Mouse (Mus musculus) E14TG2a.4 (cell line): ENCODE results near the gene Mxd1.

ENCODE experiments used
- CTCF ChIP-seq: conservative IDR thresholded peaks from 2 replicates; pipeline ENCODE4 v1.5.1; 2014; ENCODE audit warnings: low read length
- NANOG ChIP-seq: IDR thresholded peaks from 2 replicates; pipeline ENCODE4 v1.6.1; 2014; ENCODE audit warnings: borderline replicate concordance, low read length, mixed read lengths
- POU5F1 ChIP-seq: IDR thresholded peaks from 2 replicates; pipeline ENCODE4 v1.6.1; 2014; ENCODE audit warnings: low read length, borderline replicate concordance

DNA sequence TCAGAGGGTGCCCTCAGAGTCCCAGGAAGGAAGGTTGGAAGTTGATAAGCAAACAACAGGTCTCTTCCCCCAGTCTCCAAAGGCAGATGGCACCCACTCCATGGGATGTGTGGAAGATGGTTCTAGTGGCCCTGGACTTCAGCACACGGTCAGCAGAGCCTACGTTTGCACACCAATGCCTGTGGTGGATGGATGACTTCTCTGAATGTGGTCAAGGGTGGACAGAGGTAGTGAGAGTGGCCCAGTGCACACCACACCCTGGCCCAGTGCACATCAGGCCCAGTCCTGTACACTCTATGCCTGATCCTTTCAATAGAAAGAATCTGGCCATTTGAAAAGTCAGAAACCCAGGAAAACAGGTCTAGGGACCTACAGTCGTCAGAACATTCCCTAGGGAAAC, 10.5 kb downstream of the Mxd1 start:
- TF ChIP-seq POU5F1 (no peak), CTCF (no peak), NANOG (no peak)
